Mouse (Mus musculus): Measurements from ENCODE around the gene Oaf. TPM values are rescaled to one million over a fixed set of nuclear protein-coding genes. Genes with fewer than 3 reads are reported as not detected.

Gene Oaf
- polyA plus RNA-seq, 1 experiment from 2014 or later: 29.3 TPM

- no peak for DNase-seq
- 64% methylated on average over 5 of the region's 5 CpGs for WGBS (ENCODE audit: insufficient replicate concordance)
These were observed 60.1 kb downstream of the Oaf start for GRCm38 (mm10) chr9:43179614-43180013.

DNA sequence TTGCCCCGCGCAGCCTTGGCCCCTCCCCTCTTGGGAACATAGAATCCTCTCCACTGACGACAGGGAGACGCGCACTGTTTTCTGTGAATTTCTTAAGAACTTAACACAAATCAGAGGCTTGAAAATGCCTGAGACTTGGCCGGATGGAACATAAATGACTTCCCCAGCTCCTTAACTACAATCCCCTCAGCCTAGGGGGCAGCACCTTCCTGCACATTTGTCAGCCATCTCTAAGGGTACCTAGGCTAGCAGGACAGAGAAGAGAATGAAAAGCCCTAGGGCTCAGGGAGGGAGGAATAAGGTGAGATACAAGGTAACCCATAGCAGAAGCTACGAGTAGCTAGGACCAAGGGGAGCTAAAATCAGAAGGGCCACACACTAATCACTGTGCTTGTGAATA lies 61.5 kb downstream of the Oaf start:
- DNase-seq: no peak
- WGBS (ENCODE audit: insufficient replicate concordance): 40% methylated on average over 7 of the region's 7 CpGs
- H3K9me3 ChIP-seq (replicated peaks): no peaks in the 10 kb centered on the region
- H3K36me3 ChIP-seq: no peaks in the 10 kb centered on the region
- H3K27me3 ChIP-seq: no peaks in the 10 kb centered on the region
- no peak overlapping the region for H3K27ac ChIP-seq
- H3K4me2 ChIP-seq: no peak overlapping the region
- H3K4me3 ChIP-seq (replicated peaks): no peak overlapping the region
- ATAC-seq (ENCODE audit: low read depth): no peak
- no peak overlapping the region for H3K9ac ChIP-seq
- H3K4me1 ChIP-seq (replicated peaks): no peaks in the 10 kb centered on the region

More at GRCm38 (mm10) chr9:43179614-43180013, 60.1 kb downstream of the Oaf start:
- ATAC-seq (ENCODE audit: low read depth): no peak
- Histone ChIP-seq H3K4me1 (replicated peaks) (no peaks in the 10 kb centered on the region), H3K9me3 (replicated peaks) (no peaks in the 10 kb centered on the region), H3K27me3 (no peaks in the 10 kb centered on the region), H3K4me3 (replicated peaks) (no peak overlapping the region), H3K4me2 (no peak overlapping the region), H3K9ac (no peak overlapping the region), H3K36me3 (no peaks in the 10 kb centered on the region), H3K27ac (no peak overlapping the region)

Other genes with a start within 250 kb of the Oaf start
- gene Arhgef12, start 132.7 kb downstream of the Oaf start, polyA plus RNA-seq (2015; fragmentation: Nextera tagmentation; extraction: Ambion mirVana): 4.3 and 5.3 TPM in 2 replicates
- 0.64 and 0.73 TPM in 2 replicates for gene Tmem136, start 123.3 kb downstream of the Oaf start, polyA plus RNA-seq (2015; fragmentation: Nextera tagmentation; extraction: Ambion mirVana)
- gene Pou2f3, start 29.5 kb downstream of the Oaf start, polyA plus RNA-seq (2015; fragmentation: Nextera tagmentation; extraction: Ambion mirVana): not detected in 2 replicates
- gene Trim29, start 70.9 kb upstream of the Oaf start, polyA plus RNA-seq (2015; fragmentation: Nextera tagmentation; extraction: Ambion mirVana): 0.09 and 0.10 TPM in 2 replicates